Mouse (Mus musculus) liver, postnatal 0 days (tissue): ENCODE results near the gene Abhd6.

Experiments used
- CTCF ChIP-seq: sonication (generic); IDR thresholded peaks from 2 replicates; pipeline ENCODE4 v1.5.1; 2016; ENCODE audit warnings: antibody characterized with exemption, low read depth
- EP300 ChIP-seq: IDR thresholded peaks from 2 replicates; pipeline ENCODE4 v1.6.1; 2016; ENCODE audit warnings: antibody characterized with exemption, low read depth, mild to moderate bottlenecking

DNA sequence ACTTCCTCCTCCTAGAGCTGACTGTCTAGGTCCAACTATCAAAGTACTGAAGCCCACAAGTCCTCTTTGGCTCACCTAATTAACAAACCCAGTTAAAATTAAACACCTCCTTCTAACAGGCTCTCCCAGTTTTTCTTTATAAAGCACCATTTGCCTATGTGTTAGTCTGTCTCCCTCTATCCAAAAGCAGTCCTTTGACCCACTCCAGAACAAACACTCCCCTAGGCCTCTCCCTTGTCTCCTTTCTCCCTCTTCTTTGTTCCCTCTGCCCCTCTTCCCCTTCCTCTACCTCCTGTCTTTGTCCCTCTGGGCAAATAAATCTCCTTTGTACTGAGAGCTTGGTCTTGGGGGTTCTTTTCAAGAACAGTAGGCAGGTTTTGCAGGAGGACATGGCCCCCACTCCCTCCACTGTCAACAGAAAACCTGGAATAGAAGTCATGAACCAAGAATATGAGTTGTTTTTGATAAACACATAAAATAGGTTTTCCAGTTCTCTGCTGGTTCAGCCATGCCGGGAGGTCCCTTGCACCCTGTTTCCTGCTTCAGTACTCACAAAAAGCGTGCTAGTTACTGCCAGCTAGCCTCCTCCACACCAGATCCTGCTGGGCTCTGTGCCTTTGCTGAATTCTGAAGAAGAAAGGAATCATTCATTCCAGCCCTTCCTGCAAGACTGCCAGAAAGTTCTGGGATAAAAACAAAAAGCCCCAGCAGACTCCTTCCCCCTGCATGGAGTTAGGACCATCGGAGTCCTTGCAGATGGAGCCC is 60.0 kb downstream of the Abhd6 start:
- TF ChIP-seq EP300 (no peak), CTCF (no peak)
